Mouse (Mus musculus): ENCODE measurements at regions not wholly inside any gene's neighbourhood (a gene's known extent, or its start where the extent isn't known, plus 50 kb on each side); places are given as distances from the start of the nearest gene placed in this dataset.
A peak's percentile ranks its signal among the peaks of the same experiment; 100 is the strongest.

GRCm38 (mm10) chr13:82129777-82130735, 347.2 kb downstream of the Cetn3 start:
- 0 out of 2 replicates have a peak overlapping the region, but pooled peaks have one; percentile 17 for H3K27ac ChIP-seq (replicated peaks; ENCODE audit: low read depth, low read length)
- H3K27me3 ChIP-seq (ENCODE audit: control insufficient read depth, insufficient read depth, low read length), result no peaks in the 10 kb centered on the region
- no peak overlapping the region for H3K4me2 ChIP-seq (ENCODE audit: low read length)
- H3K4me1 ChIP-seq (ENCODE audit: control insufficient read depth, insufficient read depth, low read length), result peaks cover 9% of the 10 kb centered on the region; the same call in 1 of the 2 replicates
- H3K9ac ChIP-seq (replicated peaks; ENCODE audit: low read length), result no peak overlapping the region
- DNase-seq, result peak; percentile 53
- WGBS, result 7% methylated on average over 7 of the region's 7 CpGs
- no peaks in the 10 kb centered on the region for H3K9me3 ChIP-seq (ENCODE audit: control insufficient read depth, low read length)
- H3K4me3 ChIP-seq (replicated peaks; ENCODE audit: low read depth, low read length), result no peak overlapping the region
- no peaks in the 10 kb centered on the region for H3K36me3 ChIP-seq (ENCODE audit: control insufficient read depth, insufficient read depth, low read length)
- ATAC-seq (ENCODE audit: low FRiP score, low TSS enrichment), result peak; percentile 55

All from midbrain, embryonic 14.5 days (tissue).